12 mouse cellular contexts compared by ENCODE assay signal in the genomic region with DNA sequence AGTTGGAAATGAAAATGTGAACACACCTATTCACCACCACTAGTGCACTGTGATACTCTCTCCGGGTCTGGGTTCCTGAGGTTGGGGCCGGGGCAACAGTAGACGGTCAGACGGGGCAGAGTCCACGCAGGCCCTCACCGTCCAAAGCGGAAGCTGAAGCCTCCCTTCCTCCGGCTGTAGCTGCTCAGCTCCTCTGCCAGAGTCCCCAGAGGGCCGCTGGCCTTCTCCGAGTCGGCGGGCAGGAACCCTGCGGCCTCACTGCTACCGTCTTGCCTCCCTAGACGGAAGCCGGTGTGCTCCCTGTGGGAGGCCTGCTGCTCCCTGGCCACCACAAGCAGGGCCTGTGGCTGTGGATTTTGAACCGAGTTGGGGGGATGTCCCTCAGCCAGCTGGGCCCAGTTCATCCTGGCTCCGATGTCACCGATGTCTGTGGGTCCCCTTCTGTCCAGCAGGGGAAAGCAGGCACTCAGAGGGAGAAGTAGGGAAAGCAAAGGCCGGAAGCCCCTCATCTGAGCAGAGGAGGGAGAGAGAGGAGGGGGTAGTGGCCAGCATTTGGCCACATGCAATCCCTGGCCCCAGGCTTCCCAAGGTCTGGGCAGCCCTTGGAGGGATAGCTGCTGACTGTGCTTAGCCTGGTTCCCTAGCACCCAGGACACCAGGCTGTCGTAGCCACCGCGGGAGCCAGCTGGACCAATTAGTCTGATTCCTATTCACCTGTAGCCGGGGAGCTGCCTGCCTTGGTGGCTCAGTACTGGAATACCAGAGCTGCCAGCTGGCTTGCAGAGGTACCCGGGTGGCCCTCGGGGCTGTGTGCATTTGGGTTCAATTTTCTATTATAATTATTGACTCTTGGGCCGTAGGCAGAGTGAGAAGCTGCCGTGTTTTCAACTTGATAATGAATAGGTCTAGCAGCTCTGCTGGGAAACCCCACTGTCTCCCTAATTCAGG. TPM values are rescaled to one million over a fixed set of nuclear protein-coding genes. Genes with fewer than 3 reads are reported as not detected.
A peak's percentile ranks its signal among the peaks of the same experiment; 100 is the strongest.
DNase-seq lines count a peak whose midpoint lies in the region; ATAC-seq and TF ChIP-seq lines count a peak whose summit lies in the region.
"Had no signal": no experiment of that assay in that cellular context is flagged by ENCODE, and none has a peak within 500 bp of the region (broad histone marks: within the 10 kb centered on the region; RNA-seq: fewer than 3 reads in every experiment).

No protein-coding gene starts in this region.

- DNase-seq in heart, postnatal 0 days (ENCODE audit: low spot score), result no peak
- no peak for DNase-seq in heart, adult 11 months
- DNase-seq in urinary bladder, postnatal 4 days (ENCODE audit: low spot score in 2 of 2), result no peak
- no peak for DNase-seq in left cerebral cortex, postnatal 10 days (ENCODE audit: extremely low spot score in 1 of 2, low spot score in 2 of 2)
- DNase-seq: adrenal gland, postnatal 36 days had no signal

- no peak for TF ChIP-seq CTCF in heart, postnatal 0 days (IDR thresholded peaks at IDR 0.05; ENCODE audit: low read depth)

- WGBS in heart, postnatal 0 days, result 46% methylated on average over 28 of the region's 28 CpGs
- WGBS in embryonic facial prominence, embryonic 13.5 days, result 27% methylated on average over 28 of the region's 28 CpGs
- 42% methylated on average over 28 of the region's 28 CpGs for WGBS in intestine, embryonic 15.5 days
- 41% methylated on average over 28 of the region's 28 CpGs for WGBS in midbrain, embryonic 12.5 days

- TF ChIP-seq EP300 in heart, postnatal 0 days (IDR thresholded peaks at IDR 0.05; ENCODE audit: low read depth), result no peak

- peaks cover 12% of the 10 kb centered on the region for H3K36me3 ChIP-seq in heart, postnatal 0 days (replicated peaks; ENCODE audit: control insufficient read depth, insufficient read depth, low read length)
- peaks cover 14% of the 10 kb centered on the region for H3K36me3 ChIP-seq in embryonic facial prominence, embryonic 13.5 days
- peaks cover 9% of the 10 kb centered on the region; the same call in 1 of the 2 replicates for H3K36me3 ChIP-seq in intestine, embryonic 15.5 days
- peaks cover 7% of the 10 kb centered on the region for H3K36me3 ChIP-seq in midbrain, embryonic 12.5 days

- no peaks in the 10 kb centered on the region for H3K9me3 ChIP-seq in heart, postnatal 0 days (replicated peaks; ENCODE audit: control insufficient read depth, low read length)
- H3K9me3 ChIP-seq in embryonic facial prominence, embryonic 13.5 days, result no peaks in the 10 kb centered on the region
- H3K9me3 ChIP-seq in intestine, embryonic 15.5 days, result no peaks in the 10 kb centered on the region
- H3K9me3 ChIP-seq in midbrain, embryonic 12.5 days, result no peaks in the 10 kb centered on the region
- H3K9me3 ChIP-seq: stomach, embryonic 15.5 days had no signal

- intact Hi-C loops in left cerebral cortex, postnatal 10 days (cut with DNase I), result no loop called here

- no peak overlapping the region for H3K4me3 ChIP-seq in heart, postnatal 0 days (ENCODE audit: low read depth, low read length)
- H3K4me3 ChIP-seq in embryonic facial prominence, embryonic 13.5 days, result no peak overlapping the region
- H3K4me3 ChIP-seq in intestine, embryonic 15.5 days (replicated peaks), result no peak overlapping the region
- no peak overlapping the region for H3K4me3 ChIP-seq in midbrain, embryonic 12.5 days
- H3K4me3 ChIP-seq: stomach, embryonic 15.5 days had no signal

- H3K4me2 ChIP-seq in heart, postnatal 0 days (ENCODE audit: low read depth, low read length), result no peak overlapping the region
- no peak overlapping the region for H3K4me2 ChIP-seq in embryonic facial prominence, embryonic 13.5 days
- H3K4me2 ChIP-seq in intestine, embryonic 15.5 days (replicated peaks), result no peak overlapping the region
- 0 out of 2 replicates have a peak overlapping the region, but pooled peaks have one; percentile 10 for H3K4me2 ChIP-seq in midbrain, embryonic 12.5 days (replicated peaks)
- H3K4me2 ChIP-seq: stomach, embryonic 15.5 days had no signal

- H3K27me3 ChIP-seq in heart, postnatal 0 days (ENCODE audit: control insufficient read depth, insufficient read depth, low read length), result 0 out of 2 replicates have a peak, but pooled peaks cover 3% of the 10 kb centered on the region
- no peaks in the 10 kb centered on the region for H3K27me3 ChIP-seq in embryonic facial prominence, embryonic 13.5 days
- H3K27me3 ChIP-seq in intestine, embryonic 15.5 days (replicated peaks), result no peaks in the 10 kb centered on the region
- H3K27me3 ChIP-seq in midbrain, embryonic 12.5 days, result peaks cover 14% of the 10 kb centered on the region
- H3K27me3 ChIP-seq: stomach, embryonic 15.5 days had no signal

- no peaks in the 10 kb centered on the region for H3K4me1 ChIP-seq in heart, postnatal 0 days (ENCODE audit: control insufficient read depth, insufficient read depth)
- peaks cover 34% of the 10 kb centered on the region for H3K4me1 ChIP-seq in embryonic facial prominence, embryonic 13.5 days
- H3K4me1 ChIP-seq in intestine, embryonic 15.5 days (replicated peaks), result peaks cover 4% of the 10 kb centered on the region; the same call in 1 of the 2 replicates
- peaks cover 58% of the 10 kb centered on the region for H3K4me1 ChIP-seq in midbrain, embryonic 12.5 days

- H3K9ac ChIP-seq in heart, postnatal 0 days (replicated peaks; ENCODE audit: low read depth, low read length), result no peak overlapping the region
- H3K9ac ChIP-seq in embryonic facial prominence, embryonic 13.5 days, result peak overlapping the region; percentile 47
- H3K9ac ChIP-seq in intestine, embryonic 15.5 days, result no peak overlapping the region
- no peak overlapping the region; the same call in 1 of the 2 replicates for H3K9ac ChIP-seq in midbrain, embryonic 12.5 days (replicated peaks)
- H3K9ac ChIP-seq: stomach, embryonic 15.5 days had no signal

- ATAC-seq in heart, postnatal 0 days (ENCODE audit: insufficient read depth, low read depth), result 0 out of 2 replicates have a peak, but pooled peaks have one; percentile 18
- no peak for ATAC-seq in embryonic facial prominence, embryonic 13.5 days (ENCODE audit: insufficient number of reproducible peaks, insufficient read depth, low FRiP score, low TSS enrichment, low read depth)
- ATAC-seq in intestine, embryonic 15.5 days, result 0 out of 2 replicates have a peak, but pooled peaks have one; percentile 32
- ATAC-seq in midbrain, embryonic 12.5 days (ENCODE audit: low FRiP score, low read depth), result no peak
- no peak for ATAC-seq in megakaryocyte, adult 5-6 weeks (ENCODE audit: poor library complexity, severe bottlenecking)

- H3K27ac ChIP-seq in heart, postnatal 0 days (ENCODE audit: low read depth), result no peak overlapping the region
- no peak overlapping the region for H3K27ac ChIP-seq in embryonic facial prominence, embryonic 13.5 days
- no peak overlapping the region for H3K27ac ChIP-seq in intestine, embryonic 15.5 days
- H3K27ac ChIP-seq in midbrain, embryonic 12.5 days (replicated peaks), result peak overlapping the region; percentile 85
- H3K27ac ChIP-seq: stomach, embryonic 15.5 days had no signal

RNA-seq across cellular contexts. Expression of a gene that starts 1.7 kb away (rescaled TPM):
- total RNA-seq in heart, postnatal 0 days (2014; rRNA removed; ENCODE audit: low replicate concordance), result not detected in 2 replicates
- 0.04 TPM in 1 of 2 replicates, not detected in the other for polyA plus RNA-seq in heart, postnatal 0 days (2015; fragmentation: Nextera tagmentation; extraction: Ambion mirVana)
- polyA plus RNA-seq in embryonic facial prominence, embryonic 13.5 days (2015; fragmentation: Nextera tagmentation; extraction: Ambion mirVana), result 0.14 and 0.22 TPM in 2 replicates
- polyA plus RNA-seq in intestine, embryonic 15.5 days (2015; fragmentation: Nextera tagmentation; extraction: Ambion mirVana), result 0.05 TPM in 2 replicates
- 0.09 and 0.12 TPM in 2 replicates for polyA plus RNA-seq in midbrain, embryonic 12.5 days (2016; fragmentation: Nextera tagmentation; extraction: Ambion mirVana)
- total RNA-seq in megakaryocyte, adult 5-6 weeks (2015), result 0.57 and 0.65 TPM in 2 replicates
- 0.04 and 0.29 TPM in 2 replicates for total RNA-seq in megakaryocyte, adult 5-6 weeks (2017)
- total RNA-seq in left cerebral cortex, postnatal 10 days (2021), result not detected
- total RNA-seq: adrenal gland, postnatal 36 days; liver, adult 2 months had no signal
- polyA plus RNA-seq: liver, adult 2 months had no signal

RNA-seq across cellular contexts. Expression of a gene that starts 37.1 kb away (rescaled TPM):
- not detected in 2 replicates for total RNA-seq in heart, postnatal 0 days (2014; rRNA removed; ENCODE audit: low replicate concordance)
- polyA plus RNA-seq in heart, postnatal 0 days (2015; fragmentation: Nextera tagmentation; extraction: Ambion mirVana), result not detected in 2 replicates
- 0.55 and 0.83 TPM in 2 replicates for polyA plus RNA-seq in embryonic facial prominence, embryonic 13.5 days (2015; fragmentation: Nextera tagmentation; extraction: Ambion mirVana)
- 0.46 and 0.67 TPM in 2 replicates for polyA plus RNA-seq in intestine, embryonic 15.5 days (2015; fragmentation: Nextera tagmentation; extraction: Ambion mirVana)
- polyA plus RNA-seq in midbrain, embryonic 12.5 days (2016; fragmentation: Nextera tagmentation; extraction: Ambion mirVana), result 5.3 and 6.9 TPM in 2 replicates
- not detected in 2 replicates for total RNA-seq in megakaryocyte, adult 5-6 weeks (2015)
- 0.04 TPM in 1 of 2 replicates, not detected in the other for total RNA-seq in megakaryocyte, adult 5-6 weeks (2017)
- 10 to 100 TPM in 1 of 2 experiments, 1 to 10 TPM in 1; 7.0 to 13.3 TPM for total RNA-seq in left cerebral cortex, postnatal 10 days (2021)
- total RNA-seq: liver, adult 2 months; neutrophil, adult 5-6 weeks had no signal
- polyA plus RNA-seq: liver, adult 2 months had no signal

Comparison
In these comparisons a context has a peak if more than half of its experiments do, and no peak if none do; other contexts are left out.
1. ATAC-seq: peak in heart, postnatal 0 days (single experiment) and intestine, embryonic 15.5 days (single experiment); none in embryonic facial prominence, embryonic 13.5 days (single experiment), midbrain, embryonic 12.5 days (single experiment) and megakaryocyte, adult 5-6 weeks (single experiment).